Mouse (Mus musculus) urinary bladder, adult 2 months (tissue): ENCODE measurements around the gene Chga. TPM values are rescaled to one million over a fixed set of nuclear protein-coding genes. Genes with fewer than 3 reads are reported as not detected.

Source experiments
- DNase-seq: peaks from one replicate; pipeline ENCODE4 v3.0.0; 2022; ENCODE audit warnings: low spot score
- polyA plus RNA-seq: library from polyadenylated mRNA; depleted of rRNA; stranded (reverse); fragments of >200 nt; gene quantifications from 2 replicates; pipeline ENCODE4 v1.2.3, GENCODE M21; 2012; rRNA removed

Chga gene
- polyA plus RNA-seq, 1 experiment: 0.19 TPM

DNA sequence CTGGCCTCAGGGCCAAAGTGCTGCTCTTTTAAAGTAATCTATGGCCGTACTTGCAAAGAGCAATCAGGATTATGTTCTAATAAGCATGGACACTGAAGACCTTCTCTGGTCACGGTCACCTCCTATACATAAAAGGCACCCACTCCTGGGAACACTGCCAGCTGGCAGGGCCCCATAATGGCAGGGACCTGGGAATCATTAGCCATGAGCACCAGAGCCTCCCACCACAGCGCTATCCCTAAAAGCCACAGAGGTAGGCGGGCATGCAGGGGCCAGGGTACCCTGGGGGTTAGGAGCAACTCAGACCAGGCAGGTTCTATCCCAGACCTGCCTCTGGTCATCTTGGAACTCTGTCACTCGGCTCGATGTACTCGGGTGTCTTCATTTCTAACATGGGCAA lies 45.0 kb downstream of the Chga start:
- DNase-seq: no peak

DNA sequence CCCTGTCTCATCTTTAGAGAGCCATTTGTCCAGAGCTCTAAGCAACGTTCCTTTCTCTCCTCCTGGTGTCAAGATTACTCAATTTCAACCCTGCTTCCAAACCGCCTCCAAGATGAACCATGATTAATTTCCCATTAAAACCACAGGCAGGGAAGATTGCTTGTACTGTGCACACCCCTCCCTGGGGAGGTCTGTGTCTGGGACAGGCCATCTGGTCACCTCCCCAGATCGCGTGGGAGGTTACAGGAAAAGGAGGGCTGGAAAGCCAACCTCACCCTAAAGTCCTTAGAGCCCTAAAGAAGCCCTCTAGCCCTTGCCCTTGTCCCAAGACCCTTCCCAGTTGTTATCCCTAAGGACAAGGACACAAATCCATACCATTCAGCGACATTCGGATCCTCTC lies 45.6 kb downstream of the Chga start:
- DNase-seq: no peak

DNA sequence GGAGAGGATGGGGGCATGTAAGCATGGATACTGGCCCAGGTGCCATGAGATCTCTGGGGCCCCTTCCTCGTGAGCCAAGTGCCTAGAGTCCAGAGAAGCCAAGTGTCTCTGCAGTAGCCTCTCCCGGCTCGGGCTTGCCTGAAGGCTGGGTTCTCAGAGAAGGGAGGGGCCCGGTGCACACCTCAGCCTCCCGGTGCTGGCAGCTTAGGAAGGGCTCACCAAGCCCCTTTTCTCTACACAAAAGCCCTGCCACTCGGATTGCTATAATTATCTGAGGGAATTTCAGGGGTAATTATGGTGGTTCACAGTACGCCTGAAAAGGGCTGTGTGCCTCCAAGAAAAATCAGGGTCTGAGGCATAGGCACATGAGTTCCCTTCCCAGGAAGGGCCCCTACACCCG lies 47.1 kb downstream of the Chga start:
- no peak for DNase-seq

DNA sequence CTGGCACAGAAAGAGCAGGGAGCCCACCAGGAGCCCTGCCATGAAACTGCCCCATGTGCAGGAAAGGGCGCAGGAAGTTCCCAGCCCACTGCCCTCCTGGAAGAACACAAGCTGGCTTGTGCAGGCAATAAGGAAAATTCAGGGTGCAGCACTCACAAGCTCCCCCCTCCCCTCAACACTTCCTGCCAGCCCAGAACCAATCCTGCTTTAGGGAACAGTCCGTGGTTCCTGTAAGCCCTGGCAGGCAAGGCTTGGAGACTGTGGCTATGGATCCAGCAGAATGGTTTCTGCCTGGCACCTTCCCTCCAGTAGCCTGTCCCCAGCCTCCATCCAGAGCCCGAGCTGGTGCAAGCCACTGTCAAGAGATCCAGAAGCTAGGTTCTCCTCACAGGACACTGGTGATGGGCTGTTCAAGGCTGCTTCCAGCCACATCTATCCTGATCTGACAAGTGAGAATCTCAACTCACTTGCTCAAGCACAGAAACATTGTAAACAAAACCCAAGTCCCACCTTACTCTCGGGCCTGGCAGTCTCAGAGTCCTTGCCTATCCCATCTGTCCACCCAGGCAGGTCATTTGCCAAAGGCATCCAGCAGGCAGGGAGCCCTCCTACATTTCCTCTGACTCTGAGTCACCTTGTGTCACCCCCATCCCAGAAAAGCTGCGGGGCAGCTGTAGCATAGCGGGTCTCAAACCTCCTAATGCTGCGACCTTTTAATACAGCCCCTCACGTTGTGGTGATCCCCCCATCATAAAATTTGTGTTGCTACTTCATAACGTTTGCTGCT lies 47.7 kb downstream of the Chga start:
- DNase-seq: no peak

DNA sequence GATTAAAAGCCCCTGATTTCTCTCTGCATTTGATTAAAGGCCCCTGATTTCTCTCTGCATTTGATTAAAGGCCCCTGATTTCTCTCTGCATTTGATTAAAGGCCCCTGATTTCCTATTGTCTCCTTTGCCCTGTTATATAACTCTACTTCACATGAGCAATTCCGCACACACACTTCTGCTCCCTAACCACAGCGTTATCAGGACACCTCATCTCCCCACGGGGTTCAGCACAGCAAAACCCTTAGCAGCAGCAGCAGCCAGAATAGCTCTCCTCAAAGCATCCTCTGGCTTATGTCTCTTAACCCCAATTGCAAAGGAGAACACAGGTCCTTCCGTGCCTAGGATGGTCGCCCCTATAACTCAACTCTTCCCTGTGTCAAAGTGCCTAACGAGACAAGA lies 50.8 kb downstream of the Chga start:
- no peak for DNase-seq

DNA sequence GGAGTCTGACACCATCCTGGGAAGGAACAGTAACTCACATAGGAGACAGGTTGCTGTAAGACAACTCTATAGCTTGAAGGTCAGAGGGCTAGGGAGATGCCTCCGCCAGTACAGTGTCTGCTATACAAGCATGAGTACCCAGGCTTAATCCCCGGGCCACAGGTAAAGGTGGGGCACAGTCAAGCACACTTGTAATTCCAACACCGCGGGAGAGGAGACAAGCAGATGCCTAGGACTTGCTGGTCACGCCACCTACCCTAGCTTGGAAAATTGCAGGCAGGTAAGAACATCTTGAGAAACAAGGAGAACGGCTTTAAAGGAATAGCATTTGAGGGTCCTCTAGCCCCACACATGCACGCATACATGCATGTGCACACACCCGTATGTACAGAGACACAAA lies 52.3 kb downstream of the Chga start:
- DNase-seq: no peak

DNA sequence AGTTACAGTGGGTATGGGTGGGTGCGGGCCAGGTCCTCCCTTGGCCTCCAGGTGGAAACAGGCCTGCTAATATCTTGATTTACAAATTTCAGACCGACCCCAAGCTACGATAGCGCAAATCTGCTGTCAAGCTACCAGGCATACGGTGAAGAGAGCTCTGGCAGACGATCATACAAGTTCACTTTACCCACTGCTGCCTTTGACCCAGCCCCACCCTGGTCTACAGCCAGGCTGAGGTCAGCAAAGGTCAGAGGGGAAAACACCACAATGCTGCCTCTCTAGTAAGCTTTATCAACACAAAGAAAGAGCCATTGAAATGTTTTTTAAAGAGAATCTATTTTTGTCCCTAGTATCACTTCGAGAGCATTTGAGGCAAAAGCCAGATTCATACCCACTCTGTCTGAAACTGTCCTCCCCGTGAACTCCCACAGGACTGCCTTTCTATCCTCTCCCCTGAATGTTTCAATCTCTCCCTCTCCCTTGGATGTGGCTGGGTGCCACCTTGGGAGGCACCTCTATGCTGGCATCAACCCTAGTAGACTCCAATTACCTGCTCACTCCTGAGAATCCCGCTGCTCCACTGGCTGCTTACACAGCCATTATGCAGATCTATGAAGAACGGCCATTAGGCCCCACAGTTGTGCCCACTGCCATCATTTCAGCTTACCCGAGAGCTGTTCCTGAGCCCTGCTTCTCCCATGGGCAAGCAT lies 53.2 kb downstream of the Chga start:
- DNase-seq: no peak

DNA sequence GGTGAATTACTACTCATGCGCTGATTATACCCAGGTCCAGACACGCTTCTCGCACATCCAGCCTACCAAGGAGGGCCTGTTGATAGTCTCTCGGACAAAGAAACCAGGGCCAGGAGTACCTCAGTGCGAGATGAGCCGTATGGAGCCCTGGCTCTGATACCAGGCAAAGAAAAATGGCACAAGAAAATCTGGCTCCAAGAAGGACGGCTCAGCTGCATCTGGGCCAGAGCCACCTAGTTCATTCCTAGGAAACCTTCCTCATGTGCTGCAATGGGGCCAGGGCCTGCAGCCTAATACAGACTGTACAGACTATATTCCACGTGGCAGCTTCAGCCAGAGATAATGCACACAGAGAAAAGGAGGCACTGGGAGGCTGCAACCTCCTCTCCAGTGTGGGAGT lies 56.2 kb downstream of the Chga start:
- DNase-seq: no peak

DNA sequence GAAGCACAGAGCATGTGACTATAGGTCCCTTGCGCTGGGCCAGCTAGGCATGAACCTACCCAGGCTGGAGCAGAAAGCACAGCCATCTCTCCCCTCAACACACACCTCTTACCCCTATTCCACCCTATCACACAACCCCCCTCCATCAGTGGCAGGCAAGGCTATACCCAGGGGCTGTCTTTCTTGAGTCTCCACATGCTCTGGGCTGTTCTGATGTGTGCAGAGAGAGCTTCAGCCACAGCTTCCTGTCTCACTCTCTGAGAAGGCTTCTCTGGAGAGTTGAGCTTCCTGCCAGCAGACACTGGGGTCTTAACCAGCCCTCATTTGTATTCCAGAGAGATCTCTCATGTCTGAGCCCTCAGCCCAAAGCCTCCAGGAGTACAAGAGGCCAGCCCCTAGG lies 57.7 kb downstream of the Chga start:
- no peak for DNase-seq

DNA sequence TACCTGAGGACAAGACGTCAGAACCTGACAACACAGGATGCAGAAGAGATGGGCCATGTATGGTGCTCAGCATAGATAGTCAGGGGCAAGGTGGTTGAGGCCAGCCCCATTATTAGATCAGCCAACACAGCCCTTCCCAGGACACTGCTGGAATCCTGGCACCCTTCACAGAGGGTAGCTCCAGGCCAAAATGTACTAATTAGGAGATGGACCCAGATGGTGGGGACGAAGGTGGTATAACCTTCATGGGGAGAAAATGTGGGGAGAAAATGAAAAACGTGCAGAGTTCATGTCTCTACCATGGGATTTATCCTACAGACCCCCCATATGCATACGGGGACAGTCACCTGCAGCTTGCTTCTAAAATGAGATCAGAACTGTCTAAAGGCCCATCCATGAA lies 58.6 kb downstream of the Chga start:
- no peak for DNase-seq

Other genes starting within 250 kb of the Chga start
- gene Lgmn, start 115.2 kb upstream of the Chga start, polyA plus RNA-seq: 73.4 and 84.0 TPM in 2 replicates
- 35.0 and 40.2 TPM in 2 replicates for gene Golga5, start 85.8 kb upstream of the Chga start, polyA plus RNA-seq
- 43.6 and 57.6 TPM in 2 replicates for gene Itpk1, start 150.0 kb downstream of the Chga start, polyA plus RNA-seq
- 4.2 and 4.6 TPM in 2 replicates for gene Moap1, start 188.7 kb downstream of the Chga start, polyA plus RNA-seq
- gene Tmem251, start 188.8 kb downstream of the Chga start, polyA plus RNA-seq: 3.2 and 4.0 TPM in 2 replicates
- gene Gm28051, start 202.8 kb downstream of the Chga start, polyA plus RNA-seq: not detected in 2 replicates
- 10.4 and 11.8 TPM in 2 replicates for gene Gon7, start 202.8 kb downstream of the Chga start, polyA plus RNA-seq
- gene Ubr7, start 203.0 kb downstream of the Chga start, polyA plus RNA-seq: 24.2 and 25.3 TPM in 2 replicates
- 8.0 and 9.6 TPM in 2 replicates for gene Gm20604, start 203.7 kb downstream of the Chga start, polyA plus RNA-seq